Mouse (Mus musculus) heart, postnatal 0 days (tissue): Measurements from ENCODE around the gene Cog3.

Experiments used
- CTCF ChIP-seq: IDR thresholded peaks from 2 replicates; pipeline ENCODE4 v1.5.1; 2016; ENCODE audit warnings: antibody characterized with exemption, control low read depth, low read depth
- EP300 ChIP-seq: IDR thresholded peaks from 2 replicates; pipeline ENCODE4 v1.6.1; 2016; ENCODE audit warnings: antibody characterized with exemption, low read depth

DNA sequence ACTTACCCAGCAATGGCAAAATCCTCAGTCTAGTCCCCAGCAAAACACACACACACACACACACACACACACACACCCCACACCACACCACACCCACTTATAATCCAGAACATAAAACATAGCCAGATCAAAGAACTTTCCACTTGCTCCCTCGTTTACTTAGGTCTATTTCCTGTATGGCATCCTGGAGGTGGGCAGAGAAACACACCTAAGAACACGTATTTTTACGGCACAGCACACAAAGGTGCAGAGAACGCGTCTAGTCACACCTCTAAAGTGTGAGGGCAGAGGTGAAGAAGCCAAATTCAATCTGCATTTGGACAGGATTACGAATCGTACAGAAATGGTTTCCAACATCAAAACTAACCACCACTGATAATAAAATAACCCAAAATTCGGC lies 1.1 kb downstream of the Cog3 start:
- TF ChIP-seq CTCF (no peak), EP300 (no peak)
